ENCODE assay signal across 13 mouse cellular contexts in genomic region chr8:13595861-13596260, GRCm38 (mm10). TPM values are rescaled to one million over a fixed set of nuclear protein-coding genes. Genes with fewer than 3 reads are reported as not detected.
A peak's percentile ranks its signal among the peaks of the same experiment; 100 is the strongest.
DNase-seq lines count a peak whose midpoint lies in the region; ATAC-seq and TF ChIP-seq lines count a peak whose summit lies in the region.
"Had no signal": no experiment of that assay in that cellular context is flagged by ENCODE, and none has a peak within 500 bp of the region (broad histone marks: within the 10 kb centered on the region; RNA-seq: fewer than 3 reads in every experiment).

No protein-coding gene starts in this region.

- 0 out of 2 replicates have a peak, but pooled peaks cover 7% of the 10 kb centered on the region for H3K4me1 ChIP-seq in intestine, postnatal 0 days (replicated peaks; ENCODE audit: control insufficient read depth, insufficient read depth, low read length)
- peaks cover 3% of the 10 kb centered on the region; the same call in 1 of the 2 replicates for H3K4me1 ChIP-seq in intestine, embryonic 16.5 days (ENCODE audit: control insufficient read depth, insufficient read depth, low read length)
- H3K4me1 ChIP-seq: midbrain, embryonic 10.5 days; neural tube, embryonic 15.5 days had no signal

- no peaks in the 10 kb centered on the region for H3K27me3 ChIP-seq in intestine, postnatal 0 days (replicated peaks; ENCODE audit: control insufficient read depth, insufficient read depth, low read length)
- no peaks in the 10 kb centered on the region for H3K27me3 ChIP-seq in intestine, embryonic 16.5 days (replicated peaks; ENCODE audit: control insufficient read depth, insufficient read depth, low read length)
- H3K27me3 ChIP-seq: hindbrain, embryonic 13.5 days; neural tube, embryonic 15.5 days had no signal

- DNase-seq in thymus, postnatal 14 days: peak; percentile 30
- no peak for DNase-seq in thymus, postnatal 25 days
- DNase-seq in cerebellum, postnatal 14 days: peak; percentile 43
- DNase-seq in right cerebral cortex, postnatal 36 days (ENCODE audit: low spot score in 2 of 2): no peak
- DNase-seq: right cerebral cortex, postnatal 4 days had no signal

- H3K4me2 ChIP-seq in intestine, postnatal 0 days (replicated peaks; ENCODE audit: low read depth): no peak overlapping the region
- H3K4me2 ChIP-seq in intestine, embryonic 16.5 days (ENCODE audit: low read depth, low read length): no peak overlapping the region
- H3K4me2 ChIP-seq: hindbrain, embryonic 13.5 days; neural tube, embryonic 15.5 days had no signal

- H3K9ac ChIP-seq in intestine, postnatal 0 days (ENCODE audit: low read depth, low read length): no peak overlapping the region
- no peak overlapping the region for H3K9ac ChIP-seq in intestine, embryonic 16.5 days (ENCODE audit: low read depth, low read length)
- H3K9ac ChIP-seq: hindbrain, embryonic 13.5 days; neural tube, embryonic 15.5 days had no signal

- peaks cover 9% of the 10 kb centered on the region; the same call in 1 of the 2 replicates for H3K36me3 ChIP-seq in intestine, postnatal 0 days (ENCODE audit: control insufficient read depth, insufficient read depth)
- H3K36me3 ChIP-seq in intestine, embryonic 16.5 days (ENCODE audit: control insufficient read depth, insufficient read depth, low read length): peaks cover 10% of the 10 kb centered on the region; the same call in 1 of the 2 replicates
- H3K36me3 ChIP-seq: G1E had no signal

- TF ChIP-seq CTCF in intestine, postnatal 0 days (IDR thresholded peaks at IDR 0.05; ENCODE audit: low read depth): peak; percentile 55

- no peak overlapping the region for H3K27ac ChIP-seq in intestine, postnatal 0 days (ENCODE audit: low read depth, low read length)
- H3K27ac ChIP-seq in intestine, embryonic 16.5 days (ENCODE audit: low read length): no peak overlapping the region
- H3K27ac ChIP-seq: hindbrain, embryonic 13.5 days; midbrain, embryonic 10.5 days; neural tube, embryonic 15.5 days had no signal

- no peak for ATAC-seq in intestine, postnatal 0 days
- ATAC-seq in intestine, embryonic 16.5 days: no peak
- ATAC-seq in monocyte, adult 5-6 weeks (replicated peaks; ENCODE audit: insufficient number of reproducible peaks, low FRiP score, low TSS enrichment, poor library complexity, severe bottlenecking): no peak

- no peak overlapping the region for H3K4me3 ChIP-seq in intestine, postnatal 0 days (ENCODE audit: low read depth, low read length)
- no peak overlapping the region for H3K4me3 ChIP-seq in intestine, embryonic 16.5 days (ENCODE audit: low read length)
- H3K4me3 ChIP-seq: hindbrain, embryonic 13.5 days; midbrain, embryonic 10.5 days; neural tube, embryonic 15.5 days had no signal

- WGBS in intestine, postnatal 0 days: 90% methylated on average over 6 of the region's 6 CpGs
- WGBS in intestine, embryonic 16.5 days: 80% methylated on average over 6 of the region's 6 CpGs

- H3K9me3 ChIP-seq in intestine, postnatal 0 days (ENCODE audit: control insufficient read depth): no peaks in the 10 kb centered on the region
- H3K9me3 ChIP-seq in intestine, embryonic 16.5 days (ENCODE audit: control insufficient read depth, low read length): no peaks in the 10 kb centered on the region
- H3K9me3 ChIP-seq: G1E; hindbrain, embryonic 13.5 days; midbrain, embryonic 10.5 days; neural tube, embryonic 15.5 days had no signal

RNA-seq across cellular contexts. Expression of gene 1700029H14Rik, which starts 33.6 kb away (rescaled TPM):
- polyA plus RNA-seq in intestine, postnatal 0 days (2015; fragmentation: Nextera tagmentation; extraction: Ambion mirVana): not detected in 2 replicates
- not detected in 2 replicates for polyA plus RNA-seq in intestine, embryonic 16.5 days (2015; fragmentation: Nextera tagmentation; extraction: Ambion mirVana)
- total RNA-seq in monocyte, adult 5-6 weeks (2017): 1.9 to 6.2 TPM (median 3.1 TPM) in 3 replicates
- polyA plus RNA-seq: G1E; hindbrain, embryonic 13.5 days; limb, embryonic 11.5 days; midbrain, embryonic 10.5 days; neural tube, embryonic 15.5 days had no signal

Comparison
In these comparisons a context has a peak if more than half of its experiments do, and no peak if none do; other contexts are left out.
1. DNase-seq: peak in thymus, postnatal 14 days (single experiment) and cerebellum, postnatal 14 days (2 of 2); none in thymus, postnatal 25 days (single experiment) and right cerebral cortex, postnatal 36 days (0 of 2).